Mouse (Mus musculus): ENCODE data around the gene A530016L24Rik.

A530016L24Rik gene

GRCm38 (mm10) chr12:112489134-112489533, at the start of gene A530016L24Rik:
TSS of gene A530016L24Rik (plus strand) at chr12:112489448.
- ATAC-seq (ENCODE audit: low TSS enrichment), result no peak

DNA sequence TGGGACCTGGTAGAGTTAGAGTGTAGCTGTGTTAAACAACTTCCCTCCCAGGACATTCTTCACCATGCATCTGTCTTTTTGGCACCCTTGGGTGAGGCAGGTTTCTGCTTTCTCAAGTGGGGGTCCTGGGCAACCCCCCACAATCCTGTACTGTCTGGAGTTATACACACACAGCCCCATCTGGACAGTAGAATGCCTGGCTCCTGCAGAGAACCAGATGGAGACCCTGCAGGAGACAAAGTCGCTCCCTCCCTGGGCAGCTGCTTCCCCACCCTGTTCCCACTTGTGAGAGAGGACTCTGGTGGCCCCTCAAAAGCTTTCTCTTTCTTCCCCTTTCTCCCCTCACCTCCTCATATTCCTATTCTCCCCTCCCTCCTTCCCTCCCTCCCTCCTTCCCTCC, 49.3 kb upstream of the A530016L24Rik start:
- ATAC-seq (ENCODE audit: low TSS enrichment), result no peak

DNA sequence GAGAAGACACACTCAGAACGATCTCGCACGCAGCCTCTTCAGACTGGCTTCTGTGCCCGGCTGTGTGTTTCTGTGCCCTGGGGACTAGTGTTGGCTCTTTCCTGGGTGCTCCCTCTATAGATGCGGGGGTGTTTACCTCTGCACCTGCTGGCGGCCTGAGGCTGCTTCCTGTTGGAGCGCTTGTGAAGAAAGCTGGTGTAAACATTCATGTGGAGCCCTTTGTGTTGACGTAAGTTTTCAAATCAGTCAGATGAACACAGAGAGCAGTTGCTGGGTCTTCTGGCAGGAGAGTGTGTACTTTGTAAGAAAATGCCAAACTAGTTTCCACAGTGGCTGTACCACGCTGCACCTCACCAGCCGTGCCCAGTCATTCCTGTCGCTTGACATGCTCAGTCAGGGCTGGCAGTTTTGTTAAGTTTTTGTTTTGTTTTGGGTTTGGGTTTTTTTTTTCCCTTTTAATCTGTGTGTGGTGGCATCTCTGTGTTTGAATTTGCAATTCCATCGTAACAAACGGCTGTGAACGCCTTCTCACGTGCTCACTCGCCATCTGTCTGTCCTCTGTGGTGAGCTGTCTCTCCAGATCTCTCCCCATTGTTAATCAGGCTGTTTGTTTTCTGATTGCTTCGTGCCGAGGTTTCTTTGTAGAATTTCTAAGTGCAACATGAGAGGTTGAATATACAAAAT, 40.0 kb upstream of the A530016L24Rik start:
- ATAC-seq (ENCODE audit: low TSS enrichment), result no peak

DNA sequence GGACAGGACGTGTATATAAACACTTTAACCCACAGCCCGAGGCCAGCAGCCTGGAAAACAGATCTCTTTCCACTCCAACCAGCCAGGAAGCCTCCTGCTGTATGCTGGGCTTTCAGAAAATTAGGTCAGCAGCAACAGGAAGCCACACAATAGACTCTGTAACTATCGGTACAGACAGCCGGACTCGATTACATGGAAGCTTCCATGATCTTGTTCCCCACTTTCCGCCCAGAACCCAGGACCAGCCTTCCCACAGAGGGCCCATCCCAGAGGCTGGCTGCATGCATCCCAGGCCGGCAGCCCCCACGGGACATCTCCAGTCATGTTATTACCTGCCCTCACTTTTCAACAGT, 39.4 kb upstream of the A530016L24Rik start:
- no peak for ATAC-seq (ENCODE audit: low TSS enrichment)

GRCm38 (mm10) chr12:112450883-112451282, 38.4 kb upstream of the A530016L24Rik start:
- no peak for ATAC-seq (ENCODE audit: low TSS enrichment)

- ATAC-seq (ENCODE audit: low TSS enrichment), result no peak
These were observed 37.9 kb upstream of the A530016L24Rik start for GRCm38 (mm10) chr12:112451381-112451780.

- no peak for ATAC-seq (ENCODE audit: low TSS enrichment)
These were observed 37.4 kb upstream of the A530016L24Rik start for GRCm38 (mm10) chr12:112451826-112452225.

DNA sequence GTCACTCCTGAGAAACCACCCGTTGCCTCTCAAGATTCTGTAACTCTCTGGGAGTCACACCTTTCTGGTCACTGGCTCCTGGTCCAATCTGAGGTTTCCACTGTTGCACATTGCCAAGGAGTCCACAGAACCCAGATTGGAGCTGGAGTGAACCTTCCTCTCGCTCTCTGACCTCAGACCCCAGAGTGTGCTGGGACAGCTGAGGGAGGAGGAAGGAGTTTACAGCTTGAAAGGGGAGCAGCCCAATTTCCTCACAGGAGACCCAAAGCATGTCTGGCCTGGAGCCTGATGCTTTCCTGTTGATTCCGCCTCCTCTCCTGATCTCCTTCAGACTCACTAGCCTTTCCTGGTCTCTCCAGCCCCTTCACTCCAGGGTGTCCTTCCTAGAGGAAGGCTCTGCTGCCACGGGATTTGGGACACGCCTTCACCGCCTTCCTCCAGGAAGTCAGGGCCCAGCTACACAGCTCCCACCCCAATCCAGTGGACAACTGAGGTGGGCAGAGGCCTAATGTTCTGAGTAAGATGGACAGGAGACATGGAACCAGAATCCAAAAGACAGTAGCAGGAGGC, 33.0 kb upstream of the A530016L24Rik start:
- no peak for ATAC-seq (ENCODE audit: low TSS enrichment)

- ATAC-seq (ENCODE audit: low TSS enrichment), result peak; percentile 99
These were observed 31.4 kb upstream of the A530016L24Rik start for GRCm38 (mm10) chr12:112457839-112458238.

DNA sequence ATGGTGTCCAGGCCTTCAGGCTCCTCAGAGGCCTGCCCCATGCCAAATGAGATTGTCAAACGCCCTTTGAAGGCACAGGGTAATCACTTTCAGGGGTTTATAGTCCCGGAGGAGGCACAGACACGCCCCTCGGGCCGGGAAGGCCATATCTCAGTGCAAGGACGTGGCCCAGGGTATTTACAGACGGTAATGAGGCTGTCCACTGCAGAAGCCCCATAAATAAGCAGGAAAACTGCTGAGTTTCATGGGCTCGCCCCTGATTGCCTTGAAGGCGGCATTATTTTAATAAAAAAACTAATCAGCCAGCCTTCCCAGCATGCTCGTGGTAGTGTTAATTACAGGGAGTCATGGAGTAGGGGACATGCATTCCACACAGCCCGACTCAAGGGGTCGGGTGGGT, 26.8 kb upstream of the A530016L24Rik start:
- no peak for ATAC-seq (ENCODE audit: low TSS enrichment)

DNA sequence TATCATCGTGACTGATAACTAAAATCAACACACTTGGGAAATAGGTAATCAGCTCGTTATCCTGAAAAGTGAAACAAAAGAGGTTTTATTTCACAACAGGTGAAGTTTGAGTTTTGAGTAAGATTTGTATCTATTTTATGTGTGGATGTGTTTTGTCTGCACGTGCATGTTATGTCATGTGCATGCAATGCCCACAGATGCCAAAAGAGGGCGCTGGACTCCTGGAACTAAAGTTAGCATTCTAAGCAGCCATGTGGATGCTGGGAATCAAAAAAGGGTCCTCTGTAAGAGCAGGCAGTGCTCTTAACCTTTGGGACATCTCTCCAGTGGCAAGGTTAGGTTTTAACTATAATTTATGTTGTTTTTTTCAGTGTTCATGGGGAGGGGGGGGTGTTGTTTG, 26.0 kb upstream of the A530016L24Rik start:
- no peak for ATAC-seq (ENCODE audit: low TSS enrichment)

GRCm38 (mm10) chr12:112463750-112464444, 25.4 kb upstream of the A530016L24Rik start:
- ATAC-seq (ENCODE audit: low TSS enrichment), result no peak

DNA sequence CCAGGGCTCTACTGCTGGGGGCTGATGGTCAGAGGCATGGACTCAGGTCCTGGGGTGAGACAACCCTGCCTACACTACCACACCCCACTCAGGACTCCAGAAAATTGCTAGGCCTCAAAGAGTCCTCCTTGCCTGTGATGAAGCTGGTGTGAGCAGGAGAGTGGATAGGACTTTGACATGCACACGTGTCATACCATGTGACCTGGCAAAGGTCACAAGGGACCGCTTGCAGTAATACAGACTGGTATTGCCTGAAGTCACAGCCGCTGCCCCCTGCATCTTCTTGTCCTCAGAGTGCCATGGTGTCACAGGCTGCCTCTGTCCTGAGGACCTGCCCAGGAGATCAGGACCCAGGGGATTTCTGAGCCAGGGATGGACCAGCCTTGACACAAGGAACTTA, 24.7 kb upstream of the A530016L24Rik start:
- ATAC-seq (ENCODE audit: low TSS enrichment), result no peak

DNA sequence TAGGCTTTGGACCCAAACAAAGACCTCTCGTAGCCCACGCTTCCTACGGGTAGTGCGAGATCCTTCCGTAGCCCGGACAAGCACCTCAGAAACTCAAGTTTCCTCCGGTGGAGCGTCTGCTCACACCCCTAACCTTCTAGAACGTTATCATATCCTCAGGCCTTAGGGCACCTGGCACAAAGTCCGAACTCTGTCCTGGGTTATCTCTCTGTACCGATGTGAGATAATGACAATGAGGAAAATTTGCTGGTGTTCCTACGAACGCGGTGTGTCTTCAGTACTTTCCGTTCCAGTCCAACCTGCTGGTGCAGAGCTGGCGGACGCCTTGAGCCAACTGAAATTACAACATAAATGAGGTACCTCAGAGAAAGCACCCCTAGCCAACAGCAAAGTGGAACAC, 23.3 kb upstream of the A530016L24Rik start:
- ATAC-seq (ENCODE audit: low TSS enrichment), result no peak

- no peak for ATAC-seq (ENCODE audit: low TSS enrichment)
These were observed 21.9 kb upstream of the A530016L24Rik start for GRCm38 (mm10) chr12:112467387-112467786.

GRCm38 (mm10) chr12:112469393-112469792, 19.9 kb upstream of the A530016L24Rik start:
- no peak for ATAC-seq (ENCODE audit: low TSS enrichment)

DNA sequence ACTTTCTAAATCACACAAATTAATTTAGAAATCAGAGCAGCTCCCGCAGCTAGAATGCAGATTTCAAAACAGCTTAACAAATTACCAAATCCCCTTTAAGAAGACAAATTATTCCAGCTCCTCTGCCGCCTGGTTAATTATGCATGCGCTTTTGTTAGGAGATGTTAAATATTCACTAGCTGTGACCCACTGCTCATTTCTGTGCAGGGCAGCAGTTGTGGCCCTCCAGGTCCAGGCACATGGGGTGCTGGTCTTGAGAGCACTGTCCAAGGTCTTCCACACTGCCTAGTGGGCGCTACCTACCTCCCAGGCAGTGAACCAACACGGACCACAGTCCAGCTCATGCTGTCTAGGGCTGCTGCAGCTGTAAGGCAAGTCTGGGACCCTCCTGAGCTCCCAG, 19.0 kb upstream of the A530016L24Rik start:
- ATAC-seq (ENCODE audit: low TSS enrichment), result no peak

DNA sequence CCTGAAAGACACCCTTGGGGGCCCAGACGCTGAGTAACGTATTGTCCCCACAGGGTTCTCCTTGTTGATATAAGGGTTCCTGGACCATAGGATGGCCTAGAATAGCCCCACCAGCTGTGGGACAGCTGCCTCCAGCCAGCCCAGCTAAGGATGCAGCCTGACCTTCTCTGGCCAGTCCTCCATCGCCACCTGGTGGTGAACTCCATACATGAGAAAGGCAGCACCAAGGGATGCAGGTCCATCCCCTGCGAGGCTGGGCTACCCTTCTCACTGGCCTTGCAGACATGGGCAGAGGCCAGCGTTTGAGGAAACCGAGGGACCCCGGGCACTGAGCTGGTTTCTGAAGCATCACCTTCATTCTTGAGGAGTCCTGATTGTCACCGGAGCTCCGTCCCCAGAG, 15.5 kb upstream of the A530016L24Rik start:
- peak; percentile 69 for ATAC-seq (ENCODE audit: low TSS enrichment)

GRCm38 (mm10) chr12:112489535-112489934, 287 bp downstream of the A530016L24Rik start:
- ATAC-seq (ENCODE audit: low TSS enrichment), result no peak

GRCm38 (mm10) chr12:112490444-112490939, 1.2 kb downstream of the A530016L24Rik start:
- ATAC-seq (ENCODE audit: low TSS enrichment), result no peak

GRCm38 (mm10) chr12:112496136-112496535, 6.9 kb downstream of the A530016L24Rik start:
- no peak for ATAC-seq (ENCODE audit: low TSS enrichment)

DNA sequence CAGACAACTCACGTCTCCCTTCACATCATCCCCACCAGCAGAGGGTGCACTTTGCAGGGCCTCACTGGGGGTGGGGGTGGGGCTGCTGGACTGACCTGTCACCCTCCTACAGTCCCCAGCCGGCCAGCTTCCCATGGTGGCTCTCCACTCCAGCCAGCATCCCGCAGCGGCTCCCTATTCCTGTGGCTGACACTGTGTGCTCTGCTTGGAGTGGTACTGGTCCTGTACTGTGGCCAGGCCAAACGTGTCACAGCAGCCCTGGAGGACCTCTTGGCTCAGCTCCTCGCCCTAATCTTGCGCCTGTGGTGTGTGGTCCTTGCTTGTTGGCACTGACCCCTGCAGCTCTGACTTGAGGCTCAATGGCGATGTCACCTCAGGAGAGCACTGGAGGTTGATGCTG, 8.5 kb downstream of the A530016L24Rik start:
- no peak for ATAC-seq (ENCODE audit: low TSS enrichment)

GRCm38 (mm10) chr12:112498683-112499082, 9.4 kb downstream of the A530016L24Rik start:
- ATAC-seq (ENCODE audit: low TSS enrichment), result peak; percentile 46
